Mouse (Mus musculus) forebrain, embryonic 10.5 days (tissue): ENCODE measurements around the gene Mst1r. TPM values are rescaled to one million over a fixed set of nuclear protein-coding genes. Genes with fewer than 3 reads are reported as not detected.

Experiments
- DNase-seq: peaks from one replicate; pipeline ENCODE4 v3.0.0-alpha.2; 2017; ENCODE audit warnings: low spot score; ENCODE audit errors: extremely low spot score
- H3K27ac ChIP-seq: fragments of 300-500 bp; sonication (generic); 2 replicates; pipeline ENCODE4 v1.5.1; 2016; ENCODE audit warnings: mild to moderate bottlenecking
- H3K27me3 ChIP-seq: fragments of 300-500 bp; sonication (generic); 2 replicates; pipeline ENCODE4 v1.6.1; 2016; ENCODE audit warnings: mild to moderate bottlenecking; ENCODE audit not compliant: poor library complexity, severe bottlenecking
- H3K36me3 ChIP-seq: fragments of 300-500 bp; sonication (generic); replicated peaks from 2 replicates; pipeline ENCODE4 v1.6.1; 2016; ENCODE audit warnings: mild to moderate bottlenecking, moderate library complexity
- H3K4me1 ChIP-seq: fragments of 300-500 bp; sonication (generic); 2 replicates; pipeline ENCODE4 v1.6.1; 2016
- H3K4me3 ChIP-seq: fragments of 300-500 bp; sonication (generic); 2 replicates; pipeline ENCODE4 v1.5.1; 2016; ENCODE audit warnings: mild to moderate bottlenecking, moderate library complexity
- H3K9me3 ChIP-seq: fragments of 300-500 bp; sonication (generic); 2 replicates; pipeline ENCODE4 v1.6.1; 2016; ENCODE audit warnings: mild to moderate bottlenecking, moderate library complexity
- WGBS: fragments of 180-500 bp; shearing (Covaris S2); methylation state at CpG from one replicate; pipeline ENCODE4 v1.1.7; 2016; 5-methylcytosine and 5-hydroxymethylcytosine counted together
- polyA plus RNA-seq: library from polyadenylated mRNA; unstranded; fragments of >200 nt; fragmentation: Nextera tagmentation; extraction: Ambion mirVana; gene quantifications from 2 replicates; pipeline ENCODE4 v1.2.1, GENCODE M21; 2016

The Mst1r gene
- polyA plus RNA-seq, 1 experiment from 2014 or later = 0.60 TPM

DNA sequence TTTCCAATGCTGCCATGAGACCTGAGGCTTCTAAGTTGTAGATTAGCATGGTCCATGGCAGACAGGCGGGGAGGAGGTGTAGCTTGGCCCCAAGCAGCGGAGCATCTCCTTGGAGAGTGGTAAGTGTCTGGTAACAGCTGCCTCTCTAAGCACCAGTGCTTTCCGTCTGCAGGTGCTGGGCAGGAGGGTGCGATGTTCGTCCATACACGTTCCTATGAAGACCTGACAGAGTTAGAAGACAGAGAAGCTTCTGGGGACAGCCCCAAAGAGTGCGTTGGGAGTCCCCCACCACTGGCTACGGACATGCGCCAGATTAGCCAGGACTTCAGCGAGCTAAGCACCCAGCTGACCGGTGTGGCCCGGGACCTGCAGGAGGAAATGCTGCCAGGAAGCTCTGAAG lies 6.8 kb upstream of the Mst1r start:
- Histone ChIP-seq H3K27ac (no peak overlapping the region), H3K9me3 (no peaks in the 10 kb centered on the region), H3K27me3 (peaks cover 46% of the 10 kb centered on the region), H3K36me3 (peaks cover 15% of the 10 kb centered on the region), H3K4me3 (no peak overlapping the region), H3K4me1 (peaks cover 22% of the 10 kb centered on the region)
- DNase-seq = no peak
- 70% methylated on average over 12 of the region's 12 CpGs for WGBS

- Histone ChIP-seq H3K9me3 (no peaks in the 10 kb centered on the region), H3K27me3 (peaks cover 55% of the 10 kb centered on the region), H3K4me1 (peaks cover 28% of the 10 kb centered on the region), H3K4me3 (peak overlapping the region; percentile 55), H3K27ac (peak overlapping the region; percentile 62), H3K36me3 (peaks cover 15% of the 10 kb centered on the region)
- peak; percentile 75 for DNase-seq
- 2% methylated on average over 44 of the region's 44 CpGs for WGBS
Observed at GRCm38 (mm10) chr9:107900840-107901626, 5.6 kb upstream of the Mst1r start.

GRCm38 (mm10) chr9:107901627-107901914 lies 5.1 kb upstream of the Mst1r start:
- no peak for DNase-seq
- H3K9me3 ChIP-seq = no peaks in the 10 kb centered on the region
- peaks cover 60% of the 10 kb centered on the region for H3K27me3 ChIP-seq
- peaks cover 33% of the 10 kb centered on the region for H3K4me1 ChIP-seq
- no peak overlapping the region; the same call in 1 of the 2 replicates for H3K27ac ChIP-seq
- 8% methylated on average over 17 of the region's 17 CpGs for WGBS
- H3K4me3 ChIP-seq = peak overlapping the region; percentile 55
- peaks cover 15% of the 10 kb centered on the region for H3K36me3 ChIP-seq

DNA sequence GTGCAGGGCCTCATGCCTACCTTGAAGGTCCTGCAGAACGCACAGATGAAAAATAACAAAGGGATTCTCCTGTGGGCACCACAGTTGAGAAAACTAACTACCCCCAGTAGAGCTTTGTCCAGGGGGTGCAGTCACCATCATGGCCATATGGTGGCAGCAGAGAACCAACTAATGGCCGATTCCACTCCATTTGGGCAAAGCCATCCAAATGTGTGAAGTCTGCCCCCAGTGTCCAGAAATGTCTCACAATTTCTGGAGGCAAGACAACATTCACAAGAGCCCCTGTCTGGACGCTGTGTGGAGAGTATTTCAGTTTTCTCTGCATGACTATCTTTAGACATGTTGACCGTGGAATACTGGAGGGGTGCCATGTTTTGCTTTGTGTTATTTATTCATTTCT lies 1.9 kb upstream of the Mst1r start:
- peaks cover 63% of the 10 kb centered on the region for H3K4me1 ChIP-seq
- H3K36me3 ChIP-seq = peaks cover 12% of the 10 kb centered on the region; the same call in 1 of the 2 replicates
- no peak overlapping the region for H3K27ac ChIP-seq
- H3K27me3 ChIP-seq = peaks cover 73% of the 10 kb centered on the region
- 7% methylated on average over 4 of the region's 4 CpGs for WGBS
- H3K4me3 ChIP-seq = no peak overlapping the region
- peak; percentile 86 for DNase-seq
- H3K9me3 ChIP-seq = no peaks in the 10 kb centered on the region

DNA sequence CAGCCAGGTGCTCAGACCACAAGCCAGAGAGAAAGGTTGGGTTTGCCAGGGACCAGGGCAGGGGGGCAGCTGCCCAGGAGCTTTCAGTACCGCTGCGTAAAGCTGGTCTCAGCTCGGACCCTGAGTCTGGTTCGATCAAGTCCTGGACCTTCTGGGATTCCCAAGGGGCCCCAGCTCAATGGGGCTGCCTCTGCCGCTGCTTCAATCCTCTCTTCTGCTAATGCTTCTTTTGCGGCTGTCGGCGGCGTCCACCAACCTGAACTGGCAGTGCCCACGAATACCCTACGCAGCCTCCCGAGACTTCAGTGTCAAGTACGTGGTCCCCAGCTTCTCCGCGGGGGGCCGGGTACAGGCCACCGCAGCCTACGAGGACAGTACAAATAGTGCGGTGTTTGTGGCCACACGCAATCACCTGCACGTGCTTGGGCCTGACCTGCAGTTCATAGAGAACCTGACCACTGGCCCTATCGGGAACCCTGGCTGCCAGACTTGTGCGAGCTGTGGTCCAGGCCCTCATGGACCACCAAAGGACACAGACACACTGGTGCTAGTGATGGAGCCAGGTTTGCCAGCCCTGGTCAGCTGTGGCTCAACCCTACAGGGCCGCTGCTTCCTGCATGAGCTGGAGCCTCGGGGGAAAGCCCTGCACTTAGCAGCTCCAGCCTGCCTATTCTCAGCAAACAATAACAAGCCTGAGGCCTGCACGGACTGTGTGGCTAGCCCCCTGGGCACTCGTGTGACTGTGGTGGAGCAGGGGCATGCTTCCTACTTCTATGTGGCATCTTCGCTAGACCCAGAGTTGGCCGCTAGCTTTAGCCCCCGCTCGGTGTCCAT lies 511 bp downstream of the Mst1r start:
- H3K4me3 ChIP-seq = peak overlapping the region; percentile 49
- peaks cover 49% of the 10 kb centered on the region for H3K27me3 ChIP-seq
- H3K9me3 ChIP-seq = no peaks in the 10 kb centered on the region
- no peak for DNase-seq
- WGBS = 47% methylated on average over 31 of the region's 31 CpGs
- H3K36me3 ChIP-seq = 0 out of 2 replicates have a peak, but pooled peaks cover 3% of the 10 kb centered on the region
- H3K27ac ChIP-seq = peak overlapping the region; percentile 74
- peaks cover 43% of the 10 kb centered on the region for H3K4me1 ChIP-seq

DNA sequence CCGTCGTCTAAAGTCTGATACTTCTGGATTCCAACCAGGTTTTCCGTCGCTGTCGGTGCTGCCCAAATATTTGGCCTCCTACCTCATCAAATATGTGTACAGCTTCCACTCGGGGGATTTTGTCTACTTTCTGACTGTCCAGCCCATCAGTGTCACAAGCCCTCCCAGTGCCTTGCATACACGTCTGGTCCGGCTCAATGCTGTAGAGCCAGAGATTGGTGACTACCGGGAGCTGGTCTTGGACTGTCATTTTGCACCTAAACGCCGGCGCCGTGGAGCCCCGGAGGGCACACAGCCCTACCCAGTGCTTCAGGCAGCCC lies 1.1 kb downstream of the Mst1r start:
- peaks cover 43% of the 10 kb centered on the region for H3K27me3 ChIP-seq
- H3K27ac ChIP-seq = peak overlapping the region; percentile 74; the same call in 1 of the 2 replicates
- no peaks in the 10 kb centered on the region for H3K9me3 ChIP-seq
- H3K4me3 ChIP-seq = no peak overlapping the region; the same call in 1 of the 2 replicates
- WGBS = 87% methylated on average over 14 of the region's 14 CpGs
- H3K4me1 ChIP-seq = peaks cover 43% of the 10 kb centered on the region
- H3K36me3 ChIP-seq = 0 out of 2 replicates have a peak, but pooled peaks cover under 1% of the 10 kb centered on the region
- DNase-seq = no peak

- 37% methylated on average over 18 of the region's 18 CpGs for WGBS
- Histone ChIP-seq H3K36me3 (no peaks in the 10 kb centered on the region), H3K9me3 (no peaks in the 10 kb centered on the region), H3K27me3 (peaks cover 36% of the 10 kb centered on the region), H3K4me1 (peaks cover 43% of the 10 kb centered on the region), H3K4me3 (peak overlapping the region; percentile 14; the same call in 1 of the 2 replicates), H3K27ac (no peak overlapping the region)
- DNase-seq = no peak
Observed at GRCm38 (mm10) chr9:107908410-107909158, 1.9 kb downstream of the Mst1r start.

GRCm38 (mm10) chr9:107910025-107910769 lies 3.5 kb downstream of the Mst1r start:
- Histone ChIP-seq H3K4me1 (peaks cover 39% of the 10 kb centered on the region), H3K9me3 (no peaks in the 10 kb centered on the region), H3K27ac (no peak overlapping the region), H3K27me3 (peaks cover 34% of the 10 kb centered on the region), H3K4me3 (no peak overlapping the region), H3K36me3 (no peaks in the 10 kb centered on the region)
- no peak for DNase-seq
- 94% methylated on average over 15 of the region's 15 CpGs for WGBS

- DNase-seq = no peak
- H3K4me3 ChIP-seq = no peak overlapping the region
- H3K36me3 ChIP-seq = no peaks in the 10 kb centered on the region
- H3K27ac ChIP-seq = no peak overlapping the region
- H3K27me3 ChIP-seq = no peaks in the 10 kb centered on the region
- H3K9me3 ChIP-seq = no peaks in the 10 kb centered on the region
- peaks cover 14% of the 10 kb centered on the region for H3K4me1 ChIP-seq
- WGBS = 88% methylated on average over 16 of the region's 16 CpGs
Observed at GRCm38 (mm10) chr9:107914764-107915420, 8.2 kb downstream of the Mst1r start.

GRCm38 (mm10) chr9:107917895-107918608 lies 11.4 kb downstream of the Mst1r start:
- Histone ChIP-seq H3K27ac (no peak overlapping the region), H3K36me3 (no peaks in the 10 kb centered on the region), H3K27me3 (no peaks in the 10 kb centered on the region), H3K4me1 (peaks cover 14% of the 10 kb centered on the region), H3K4me3 (no peak overlapping the region), H3K9me3 (no peaks in the 10 kb centered on the region)
- DNase-seq = no peak
- WGBS = 57% methylated on average over 13 of the region's 13 CpGs

DNA sequence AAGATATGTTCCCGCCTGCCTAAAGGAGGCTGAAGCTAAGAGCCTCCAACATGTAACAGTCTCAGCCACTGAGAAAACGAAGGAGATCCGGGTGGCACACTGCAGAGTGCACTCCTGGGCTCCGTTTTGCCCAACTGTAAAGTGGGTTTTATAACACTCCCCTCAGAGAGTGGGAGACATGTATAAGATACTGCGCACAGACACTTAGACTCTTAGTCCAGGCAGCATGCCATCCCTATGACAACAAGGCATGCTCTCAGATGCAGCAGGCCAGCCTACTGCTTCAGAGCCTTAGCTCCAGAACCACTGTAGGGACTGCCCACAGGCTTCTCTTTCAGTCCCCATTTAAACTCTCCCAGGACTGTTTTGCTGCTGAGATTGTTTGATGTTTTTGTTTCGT lies 12.2 kb downstream of the Mst1r start:
- H3K9me3 ChIP-seq = no peaks in the 10 kb centered on the region
- no peak overlapping the region for H3K4me3 ChIP-seq
- H3K27ac ChIP-seq = no peak overlapping the region
- peaks cover 2% of the 10 kb centered on the region; the same call in 1 of the 2 replicates for H3K27me3 ChIP-seq
- DNase-seq = no peak
- peaks cover 15% of the 10 kb centered on the region for H3K4me1 ChIP-seq
- WGBS = 83% methylated on average over 6 of the region's 6 CpGs
- H3K36me3 ChIP-seq = no peaks in the 10 kb centered on the region
